Mouse (Mus musculus) gastrocnemius, adult 18-20 months (tissue): ENCODE measurements around the gene Pdx1. TPM values are rescaled to one million over a fixed set of nuclear protein-coding genes. Genes with fewer than 3 reads are reported as not detected.

ENCODE experiments used
- DNase-seq: peaks from one replicate; pipeline ENCODE4 v3.0.0; 2021; ENCODE audit warnings: low spot score
- microRNA-seq: library from miRNA; unstranded; fragments of <30 nt; microRNA quantifications from one replicate; pipeline ENCODE4 v1.2.0, GENCODE M21; 2021
- total RNA-seq, 2 experiments: library from RNA; stranded (reverse); gene quantifications; 2 replicates each; pipeline ENCODE4 v1.2.3; 2021

The Pdx1 gene
- total RNA-seq, 2 experiments from 2014 or later: not detected

GRCm38 (mm10) chr5:147308451-147308850 lies 38.7 kb downstream of the Pdx1 start:
- DNase-seq: no peak

GRCm38 (mm10) chr5:147309786-147310185 lies 40.0 kb downstream of the Pdx1 start:
- no peak for DNase-seq

DNA sequence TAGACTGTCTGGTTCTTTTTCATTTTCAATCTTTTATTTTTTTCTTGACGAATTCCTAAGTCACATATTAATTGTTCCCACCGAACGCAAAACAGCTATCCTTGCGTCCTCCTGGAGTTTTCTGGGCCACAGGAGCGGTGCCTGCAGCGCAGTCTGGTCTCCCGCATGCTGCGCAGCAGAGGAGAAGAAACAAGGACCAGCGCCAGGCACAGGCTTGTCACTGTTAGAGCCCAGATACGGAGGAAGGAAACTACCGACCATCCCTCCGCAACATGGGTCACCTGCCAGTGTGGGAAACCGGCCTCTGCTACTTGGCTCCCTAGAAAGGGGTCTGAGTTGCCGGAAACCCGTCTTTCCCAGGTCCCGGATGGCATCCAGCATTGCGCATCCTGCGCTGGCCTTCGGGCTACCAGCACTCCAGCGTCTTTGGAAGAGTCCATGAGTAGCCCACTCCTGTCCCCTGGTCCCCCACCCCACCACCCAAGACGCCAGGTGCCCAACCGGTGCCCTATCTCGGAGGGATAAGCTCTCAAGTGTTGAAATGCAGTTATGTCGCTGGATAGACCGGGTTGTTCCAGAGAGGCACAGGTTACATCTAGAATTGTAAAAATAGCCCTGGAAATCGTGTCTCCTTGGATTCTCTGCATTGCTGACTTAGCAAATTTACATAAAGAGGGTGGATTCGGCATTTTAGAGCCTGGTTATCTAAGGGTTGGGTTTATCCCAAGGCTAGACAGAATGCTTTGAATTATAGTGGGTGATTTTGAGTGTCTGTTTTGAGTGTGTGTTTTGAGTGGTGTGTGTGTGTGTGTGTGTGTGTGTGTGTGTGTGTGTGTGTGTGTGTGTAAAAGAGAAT lies 43.3 kb downstream of the Pdx1 start:
- DNase-seq: no peak

- peak; percentile 21 for DNase-seq
Measured at GRCm38 (mm10) chr5:147314646-147315431, 45.1 kb downstream of the Pdx1 start.

- DNase-seq: no peak
Measured at GRCm38 (mm10) chr5:147315432-147316075, 45.8 kb downstream of the Pdx1 start.

DNA sequence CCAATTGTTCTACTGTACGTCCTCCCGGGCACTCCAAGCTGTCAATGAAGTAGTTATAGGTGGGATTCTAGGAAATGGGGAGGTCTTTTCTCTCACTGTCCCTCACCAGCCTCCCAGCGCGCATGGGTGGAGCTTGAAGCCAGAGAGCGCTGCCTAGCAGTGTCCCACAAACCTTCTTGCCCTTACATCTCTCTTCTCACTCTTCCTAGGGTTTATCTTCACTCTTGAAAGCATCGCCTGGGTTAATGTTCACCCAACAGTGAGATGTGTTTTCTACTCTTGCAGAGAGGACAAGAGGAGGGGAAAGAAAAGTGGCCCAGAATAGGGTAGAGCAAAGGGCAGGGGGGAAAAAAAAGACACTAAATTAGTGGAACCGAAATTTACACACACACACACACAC lies 47.6 kb downstream of the Pdx1 start:
- no peak for DNase-seq

DNA sequence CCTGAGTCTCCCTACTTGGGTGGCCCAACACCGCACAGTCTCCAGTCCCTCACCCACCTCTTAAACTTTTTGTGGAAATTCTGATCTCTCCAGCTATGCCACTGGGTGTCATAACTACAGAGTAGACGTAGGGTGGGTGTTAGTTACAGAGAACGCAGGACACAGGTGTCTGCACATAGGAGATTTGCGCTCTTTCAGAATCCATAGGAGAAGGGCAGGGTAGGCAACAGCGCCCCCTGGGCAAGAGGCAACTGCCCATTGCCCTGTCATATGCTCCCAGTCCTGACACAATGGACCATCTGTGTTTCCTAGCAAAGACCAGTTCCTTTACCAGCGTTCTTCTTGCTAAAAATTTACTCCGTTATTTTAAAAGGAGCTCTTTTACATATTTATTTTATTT lies 48.2 kb downstream of the Pdx1 start:
- no peak for DNase-seq

GRCm38 (mm10) chr5:147319653-147320052 lies 49.9 kb downstream of the Pdx1 start:
- peak; percentile 24 for DNase-seq

DNA sequence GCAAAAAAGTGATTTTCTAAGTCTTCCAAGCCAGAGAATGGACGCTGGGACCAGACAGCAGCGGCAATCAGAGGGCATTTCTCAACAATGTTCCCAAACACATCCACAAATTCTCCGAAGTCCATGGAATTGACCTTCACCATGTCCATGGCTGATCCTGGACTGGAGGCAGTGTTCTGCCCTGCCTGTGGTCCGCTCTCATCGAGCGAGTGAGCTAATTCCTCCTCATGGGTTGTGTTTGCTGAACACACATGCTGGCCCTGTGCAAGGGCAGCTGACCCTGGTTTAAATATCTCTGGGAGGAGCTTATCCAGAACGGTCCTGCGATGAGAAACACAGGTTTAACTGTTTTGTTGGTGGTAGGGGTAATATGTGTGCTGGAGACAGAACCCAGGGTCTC lies 52.4 kb downstream of the Pdx1 start, which contains the start of gene Urad:
Gene Urad (minus strand): TSS at position 258 of the 400 bp plus-strand sequence.
- no peak for DNase-seq

- peak; percentile 51 for DNase-seq
Measured at GRCm38 (mm10) chr5:147323237-147323917, 53.6 kb downstream of the Pdx1 start.

Small RNA genes within 50 kb of the gene (microRNA-seq; reads per million reads assigned to microRNA genes)
- not detected for gene Mir7k

Other genes with a start within 250 kb of the Pdx1 start
- gene Lnx2, start 193.4 kb upstream of the Pdx1 start, total RNA-seq: 1 to 10 TPM; 2.2 to 2.5 TPM
- gene Polr1d, start 192.9 kb upstream of the Pdx1 start, total RNA-seq: 10 to 100 TPM; 83.4 to 85.4 TPM
- not detected for gene Gsx1, start 81.3 kb upstream of the Pdx1 start, total RNA-seq
- gene Cdx2, start 37.3 kb downstream of the Pdx1 start, total RNA-seq: not detected
- not detected for gene Urad, start 52.5 kb downstream of the Pdx1 start, total RNA-seq
- under 1 TPM; 0.07 TPM for gene Flt3, start 130.5 kb downstream of the Pdx1 start, total RNA-seq
- 10 to 100 TPM; 19.4 to 20.0 TPM for gene Pan3, start 160.2 kb downstream of the Pdx1 start, total RNA-seq